Mouse (Mus musculus): Measurements from ENCODE around the gene Mmrn2. TPM values are rescaled to one million over a fixed set of nuclear protein-coding genes. Genes with fewer than 3 reads are reported as not detected.

The Mmrn2 gene
- total and polyA plus RNA-seq, 3 experiments: 0.03 to 0.08 TPM; not detected in 1

GRCm38 (mm10) chr14:34382921-34383704, 7.8 kb downstream of the Mmrn2 start:
- peak; percentile 68 for DNase-seq (ENCODE audit: low read depth, low spot score)
- no peaks in the 10 kb centered on the region for H3K9me3 ChIP-seq (replicated peaks; ENCODE audit: insufficient read depth, low read length)
- peak; percentile 55; the same call in 1 of the 2 replicates for TF ChIP-seq GATA1 (IDR thresholded peaks at IDR 0.05; ENCODE audit: low read depth, low read length)
- no peak for TF ChIP-seq MYC (IDR thresholded peaks at IDR 0.05; ENCODE audit: low read depth, low read length)
- TF ChIP-seq NELFE (IDR thresholded peaks at IDR 0.05; ENCODE audit: low read depth, low read length): no peak
- no peak for TF ChIP-seq ZC3H11A (IDR thresholded peaks at IDR 0.05; ENCODE audit: low read depth, low read length)
- no peak for TF ChIP-seq MYB (IDR thresholded peaks at IDR 0.05; ENCODE audit: low read depth, low read length)
- 0 out of 2 replicates have a peak, but pooled peaks have one; percentile 16 for TF ChIP-seq RCOR1 (IDR thresholded peaks at IDR 0.05; ENCODE audit: low read depth, low read length)
- peak; percentile 34; the same call in 1 of the 2 replicates for TF ChIP-seq ETS1 (IDR thresholded peaks at IDR 0.05; ENCODE audit: low read depth, low read length)
- no peak for TF ChIP-seq MAFK (IDR thresholded peaks at IDR 0.05; ENCODE audit: borderline replicate concordance, low read depth, low read length)
- TF ChIP-seq TAL1 (IDR thresholded peaks at IDR 0.05; ENCODE audit: low read length): no peak
- no peak for TF ChIP-seq MXI1 (IDR thresholded peaks at IDR 0.05; ENCODE audit: low read depth, low read length)
- TF ChIP-seq USF1 (IDR thresholded peaks at IDR 0.05; ENCODE audit: low read depth, low read length): peak; percentile 40; the same call in 1 of the 2 replicates
- no peak for TF ChIP-seq USF2 (IDR thresholded peaks at IDR 0.05; ENCODE audit: borderline replicate concordance in 1 of 2, insufficient read depth in 1 of 2, low read depth in 1 of 2, low read length in 2 of 2)
- TF ChIP-seq ZKSCAN1 (IDR thresholded peaks at IDR 0.05; ENCODE audit: low read depth, low read length): no peak
- TF ChIP-seq TBP (IDR thresholded peaks at IDR 0.05; ENCODE audit: low read depth, low read length): no peak
- no peak for TF ChIP-seq HCFC1 (IDR thresholded peaks at IDR 0.05; ENCODE audit: low read depth, low read length)
- TF ChIP-seq MAX (IDR thresholded peaks at IDR 0.05; ENCODE audit: low read length): no peak
- TF ChIP-seq TCF12 (IDR thresholded peaks at IDR 0.05; ENCODE audit: low read depth, low read length): peak; percentile 26; the same call in 1 of the 2 replicates
- no peak for TF ChIP-seq POLR2AphosphoS5 (IDR thresholded peaks at IDR 0.05; ENCODE audit: borderline replicate concordance, low read depth, low read length)
- no peak for TF ChIP-seq JUND (IDR thresholded peaks at IDR 0.05; ENCODE audit: low read depth, low read length)
- TF ChIP-seq RAD21 (IDR thresholded peaks at IDR 0.05; ENCODE audit: low read depth, low read length): no peak
- TF ChIP-seq ZMIZ1 (IDR thresholded peaks at IDR 0.05; ENCODE audit: low read depth, low read length): no peak
- TF ChIP-seq EP300 (IDR thresholded peaks at IDR 0.05; ENCODE audit: low read depth in 1 of 2, low read length in 2 of 2): peak; percentile 64 to 76; a peak in 3 of 4 replicates
- no peak for TF ChIP-seq KAT2A (conservative IDR thresholded peaks at IDR 0.05; ENCODE audit: low read depth, low read length)

More at GRCm38 (mm10) chr14:34382921-34383704, 7.8 kb downstream of the Mmrn2 start:
- Histone ChIP-seq H3K27ac (ENCODE audit: control insufficient read depth, low read depth, low read length) (peak overlapping the region; percentile 45; the same call in 1 of the 2 replicates), H3K36me3 (ENCODE audit: control insufficient read depth in 1 of 2, insufficient read depth in 2 of 2, low read length in 2 of 2) (no peaks in the 10 kb centered on the region), H3K9ac (ENCODE audit: control insufficient read depth, low read depth, low read length, poor library complexity, severe bottlenecking) (no peak overlapping the region), H3K4me3 (ENCODE audit: control insufficient read depth in 1 of 2, insufficient read depth in 1 of 2, low read depth in 2 of 2, low read length in 2 of 2) (no peak overlapping the region), H3K4me1 (ENCODE audit: control insufficient read depth in 1 of 2, insufficient read depth in 2 of 2, low read length in 2 of 2) (peaks cover 0 to 2% of the 10 kb centered on the region in 2 experiments; a peak in 1 of 4 replicates), H3K27me3 (ENCODE audit: control insufficient read depth in 1 of 2, insufficient read depth in 2 of 2, low read length in 2 of 2) (no peaks in the 10 kb centered on the region), H3K79me2 (ENCODE audit: control insufficient read depth, insufficient read depth, low read length, poor library complexity) (no peaks in the 10 kb centered on the region)
